Mouse (Mus musculus) erythroblast, adult 5-6 weeks (primary cell): ENCODE data around the gene St3gal3. TPM values are rescaled to one million over a fixed set of nuclear protein-coding genes. Genes with fewer than 3 reads are reported as not detected.

Source experiments
- ATAC-seq: replicated peaks from 2 replicates; pipeline ENCODE4 v1.8.0; 2016; ENCODE audit warnings: moderate number of reproducible peaks, mild to moderate bottlenecking, moderate TSS enrichment, inconsistent platforms; ENCODE audit not compliant: poor library complexity, low FRiP score, severe bottlenecking
- total RNA-seq, 2 experiments: library from RNA; stranded (forward) in 1 of 2; stranded (reverse) in 1 of 2; fragments of 150-400 nt in 1 of 2; fragments of 200-764, 138-1000 nt in 1 of 2; gene quantifications; 2 replicates each; pipeline versions ENCODE4 v1.2.3 to v1.2.4; 2015 to 2017; ENCODE audit warnings: low replicate concordance in 2 of 2

Gene St3gal3
- total RNA-seq, 2 experiments from 2014 or later, result 2.2 to 7.9 TPM

DNA sequence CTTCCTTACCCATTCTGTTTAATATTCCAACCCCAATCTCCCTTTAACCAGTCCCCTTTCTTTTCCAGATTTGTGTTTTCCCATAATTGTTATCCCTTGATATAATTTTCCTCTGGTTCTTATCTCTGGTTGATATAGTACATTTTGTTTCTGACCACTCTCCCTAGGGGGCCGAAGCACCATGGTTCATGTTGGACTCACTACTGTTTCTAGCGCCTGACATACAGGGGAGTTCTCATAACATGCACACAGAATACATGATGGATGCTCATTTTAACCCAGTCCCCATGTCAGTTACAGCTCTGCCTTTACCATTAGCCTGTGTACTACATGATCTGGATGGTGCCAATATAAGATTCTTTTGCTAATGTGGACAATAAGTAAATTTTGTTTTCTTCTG is 246.8 kb downstream of the St3gal3 start:
- no peak for ATAC-seq

DNA sequence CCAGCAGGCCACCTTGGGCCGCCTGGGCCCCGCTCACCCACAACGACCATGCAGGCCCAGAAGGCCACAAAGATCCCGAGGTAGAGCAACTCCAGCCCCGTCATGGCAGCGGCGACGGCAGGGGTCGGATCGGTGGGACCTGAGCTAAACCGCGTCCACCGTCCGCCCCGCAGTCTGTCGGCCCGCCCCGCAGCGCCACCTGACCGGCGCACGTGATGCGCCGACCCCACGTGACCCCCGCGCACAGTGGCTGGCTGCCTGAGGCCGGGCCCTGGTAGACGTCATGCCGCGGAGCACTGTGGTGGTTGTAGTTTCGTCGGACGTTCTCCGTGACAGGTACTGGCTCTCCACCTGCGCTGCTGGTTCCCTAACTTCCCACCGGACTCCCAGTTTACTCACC is 247.6 kb downstream of the St3gal3 start, which contains the start of gene Atp6v0b:
Gene Atp6v0b (minus strand): TSS at position 201 of the 400 bp plus-strand sequence.
- peak; percentile 85 for ATAC-seq

DNA sequence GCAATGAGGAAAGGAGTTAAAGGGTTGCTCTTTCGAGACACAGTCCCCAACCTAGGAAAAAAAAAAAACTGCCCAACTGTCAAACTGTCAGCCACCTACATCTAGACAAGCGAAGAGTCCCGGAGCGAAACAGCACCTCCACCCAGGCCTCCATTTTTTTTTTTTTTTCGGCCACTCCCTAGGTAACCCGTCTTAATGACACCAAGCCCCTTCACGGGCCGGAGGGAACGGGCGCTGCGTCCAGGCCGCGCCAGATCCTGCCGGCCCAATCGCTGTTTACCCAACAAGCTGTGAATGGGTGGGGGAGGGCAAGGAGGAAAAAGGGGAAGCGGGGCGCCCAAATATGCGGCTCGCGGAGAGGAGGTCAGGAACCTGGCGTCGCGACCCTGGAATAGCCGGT is 248.1 kb downstream of the St3gal3 start:
- peak; percentile 43 for ATAC-seq

DNA sequence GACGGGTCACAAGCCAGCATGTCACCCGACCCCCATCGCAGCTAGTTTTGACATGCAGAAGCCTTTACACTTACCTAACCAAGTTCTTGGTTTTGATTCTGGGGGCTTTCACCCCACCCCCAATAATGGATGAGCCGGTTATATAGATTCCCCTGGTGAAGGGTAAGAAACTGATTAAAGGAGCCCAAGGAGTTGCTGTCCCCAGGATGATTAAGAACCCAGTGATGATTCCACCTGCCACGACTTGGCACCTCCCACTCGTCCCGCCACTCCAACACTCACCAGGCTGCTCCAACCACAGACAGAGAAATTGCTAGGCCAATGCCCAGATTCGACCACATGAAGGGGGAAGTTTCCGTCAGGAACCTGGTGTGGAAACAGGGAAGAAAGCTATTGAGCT is 248.7 kb downstream of the St3gal3 start:
- no peak for ATAC-seq

DNA sequence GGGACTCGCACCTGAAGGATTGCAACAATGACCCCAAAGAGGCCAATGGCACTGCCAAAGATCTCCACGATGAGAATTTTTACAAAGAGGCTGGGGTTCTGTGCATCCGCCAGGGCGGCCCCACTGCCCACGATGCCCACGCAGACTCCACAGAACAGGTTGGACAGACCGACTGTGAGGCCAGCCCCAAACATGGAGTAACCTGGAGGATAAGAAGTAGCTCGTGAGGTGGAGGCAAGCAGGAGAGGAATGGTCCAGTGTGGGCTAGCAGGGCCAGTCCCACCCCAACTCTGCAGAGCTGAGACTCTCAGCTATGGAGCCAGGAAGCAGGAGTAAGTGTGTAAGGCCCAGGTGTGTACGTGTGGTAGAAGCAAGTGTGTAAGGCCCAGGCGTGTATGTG is 249.6 kb downstream of the St3gal3 start:
- ATAC-seq, result no peak

DNA sequence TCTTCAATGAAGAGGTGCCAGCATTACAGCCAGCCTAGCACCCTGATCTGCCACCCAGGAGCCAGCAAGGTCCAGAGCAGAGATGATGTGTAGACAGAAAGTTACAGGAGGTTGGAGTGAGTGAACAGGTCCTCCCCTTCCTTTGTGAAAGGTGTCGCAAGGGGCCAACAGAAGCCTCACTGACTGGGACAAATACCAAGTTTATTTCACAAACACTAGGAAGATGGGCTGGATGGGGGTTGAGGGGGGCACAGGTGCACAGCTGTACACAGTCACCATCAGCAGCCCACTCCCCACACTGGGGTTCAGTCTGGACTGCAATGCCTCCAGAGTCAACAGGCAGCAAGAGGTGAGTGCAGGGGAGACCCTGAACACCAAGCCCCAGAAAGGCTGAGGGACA is 250.6 kb downstream of the St3gal3 start:
- no peak for ATAC-seq

DNA sequence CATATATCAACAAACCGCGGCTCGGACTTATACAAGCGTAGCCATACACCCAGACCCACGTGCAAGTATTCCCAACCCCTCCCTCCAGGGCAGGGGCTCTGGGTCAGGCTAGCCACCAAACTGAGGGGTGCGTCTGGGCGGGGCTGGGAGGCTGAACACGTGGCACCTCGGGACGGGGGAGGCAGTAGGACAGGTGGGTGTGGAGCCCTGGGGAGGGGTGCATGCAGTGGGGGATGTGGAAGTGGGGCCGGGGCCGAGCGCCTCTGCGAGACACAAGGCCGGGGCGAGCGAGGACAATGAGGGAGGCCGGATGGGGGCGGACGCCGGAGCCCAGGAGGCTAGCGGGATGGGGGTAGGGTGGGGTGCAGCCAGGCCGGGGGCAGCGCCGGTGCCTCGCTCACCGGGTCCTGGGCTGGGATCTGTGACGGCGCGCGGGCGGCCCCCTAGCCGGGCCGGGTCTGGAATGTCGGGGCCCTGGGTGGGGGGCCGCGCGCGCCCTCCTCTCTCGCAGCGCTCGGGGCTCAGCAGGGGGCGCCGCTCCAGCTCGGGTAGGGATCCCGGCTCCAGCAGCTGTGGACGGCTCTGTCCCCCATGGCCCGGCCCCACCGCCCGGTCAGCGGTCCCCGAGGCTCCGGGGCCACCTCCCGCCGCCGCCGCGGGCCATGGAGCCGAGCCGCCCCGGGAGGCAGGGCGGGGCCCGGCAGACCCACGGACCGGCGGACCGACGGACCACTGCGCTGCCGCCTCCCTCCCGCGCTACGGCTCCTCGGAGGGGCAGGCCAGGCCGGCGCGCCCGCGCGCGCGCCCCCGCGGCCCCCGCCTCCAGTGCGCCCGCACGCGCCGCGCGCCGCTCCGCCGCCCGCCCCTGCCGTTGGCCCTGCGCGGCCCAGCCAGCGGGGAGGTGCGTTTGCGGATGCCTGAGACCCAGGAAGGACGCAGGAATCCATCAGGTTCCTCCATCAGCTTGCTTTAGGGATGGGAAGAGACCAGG is 251.7 kb downstream of the St3gal3 start, which contains the start of gene B4galt2:
Gene B4galt2 (minus strand): TSS at position 787 of the 991 bp plus-strand sequence.
- no peak for ATAC-seq

Other genes with a start within 250 kb of the St3gal3 start
- gene Atp6v0b, start 247.6 kb downstream of the St3gal3 start, total RNA-seq (2015; ENCODE audit: low replicate concordance), result 214 and 246 TPM in 2 replicates
- 60.4 and 72.2 TPM in 2 replicates for gene Atp6v0b, start 247.6 kb downstream of the St3gal3 start, total RNA-seq (2017; ENCODE audit: low replicate concordance)
- 0.96 and 2.9 TPM in 2 replicates for gene Dph2, start 242.9 kb downstream of the St3gal3 start, total RNA-seq (2015; ENCODE audit: low replicate concordance)
- gene Dph2, start 242.9 kb downstream of the St3gal3 start, total RNA-seq (2017; ENCODE audit: low replicate concordance), result 0.51 and 1.5 TPM in 2 replicates
- gene Ipo13, start 219.9 kb downstream of the St3gal3 start, total RNA-seq (2015; ENCODE audit: low replicate concordance), result 8.5 and 14.2 TPM in 2 replicates
- 3.2 and 4.0 TPM in 2 replicates for gene Ipo13, start 219.9 kb downstream of the St3gal3 start, total RNA-seq (2017; ENCODE audit: low replicate concordance)
- gene Artn, start 205.2 kb downstream of the St3gal3 start, total RNA-seq (2015; ENCODE audit: low replicate concordance), result 9.6 TPM in 1 of 2 replicates, not detected in the other
- gene Artn, start 205.2 kb downstream of the St3gal3 start, total RNA-seq (2017; ENCODE audit: low replicate concordance), result 0.85 and 1.3 TPM in 2 replicates
- gene Kdm4a, start 45.1 kb upstream of the St3gal3 start, total RNA-seq (2015; ENCODE audit: low replicate concordance), result 21.5 and 27.2 TPM in 2 replicates
- 56.9 and 76.8 TPM in 2 replicates for gene Kdm4a, start 45.1 kb upstream of the St3gal3 start, total RNA-seq (2017; ENCODE audit: low replicate concordance)
- gene Ptprf, start 156.5 kb upstream of the St3gal3 start, total RNA-seq (2015; ENCODE audit: low replicate concordance), result not detected in 2 replicates
- not detected in 2 replicates for gene Ptprf, start 156.5 kb upstream of the St3gal3 start, total RNA-seq (2017; ENCODE audit: low replicate concordance)